Mouse (Mus musculus) intestine, embryonic 14.5 days (tissue): Measurements from ENCODE around the gene Get4. TPM values are rescaled to one million over a fixed set of nuclear protein-coding genes. Genes with fewer than 3 reads are reported as not detected.

ENCODE experiments used
- ATAC-seq: fragments of 200-750 bp; cut with Nextera tagmentation; replicated peaks from 2 replicates; pipeline ENCODE4 v1.8.0; 2017; ENCODE audit warnings: low read depth, moderate number of reproducible peaks, moderate TSS enrichment, moderate library complexity; ENCODE audit not compliant: low FRiP score, low TSS enrichment
- DNase-seq: peaks from one replicate; pipeline ENCODE4 v3.0.0-alpha.2; 2018; ENCODE audit warnings: low spot score
- H3K27ac ChIP-seq: fragments of 300-500 bp; sonication (generic); 2 replicates; pipeline ENCODE4 v1.5.1; 2014; ENCODE audit warnings: low read depth, mild to moderate bottlenecking, control low read depth
- H3K27me3 ChIP-seq: fragments of 300-500 bp; sonication (generic); replicated peaks from 2 replicates; pipeline ENCODE4 v1.6.1; 2014; ENCODE audit warnings: low read length, control low read depth; ENCODE audit not compliant: control insufficient read depth, insufficient read depth
- H3K36me3 ChIP-seq: fragments of 300-500 bp; sonication (generic); 2 replicates; pipeline ENCODE4 v1.6.1; 2014; ENCODE audit warnings: low read length, control low read depth; ENCODE audit not compliant: control insufficient read depth, insufficient read depth
- H3K4me1 ChIP-seq: fragments of 300-500 bp; sonication (generic); replicated peaks from 2 replicates; pipeline ENCODE4 v1.6.1; 2014; ENCODE audit warnings: low read length, control low read depth, mixed read lengths; ENCODE audit not compliant: control insufficient read depth, insufficient read depth
- H3K4me2 ChIP-seq: fragments of 300-500 bp; sonication (generic); 2 replicates; pipeline ENCODE4 v1.6.1; 2014; ENCODE audit warnings: low read length
- H3K4me3 ChIP-seq: fragments of 300-500 bp; sonication (generic); 2 replicates; pipeline ENCODE4 v1.5.1; 2014; ENCODE audit warnings: low read depth, low read length, control low read depth, mixed read lengths
- H3K9ac ChIP-seq: fragments of 300-500 bp; sonication (generic); 2 replicates; pipeline ENCODE4 v1.6.1; 2014; ENCODE audit warnings: mild to moderate bottlenecking, low read length
- H3K9me3 ChIP-seq: fragments of 300-500 bp; sonication (generic); 2 replicates; pipeline ENCODE4 v1.6.1; 2016; ENCODE audit warnings: low read length, control low read depth; ENCODE audit not compliant: control insufficient read depth
- WGBS: fragments of 180-500 bp; shearing (Covaris S2); extraction: QIAGEN DNeasy Blood & Tissue Kit; methylation state at CpG from one replicate; pipeline ENCODE4 v1.1.7; 2014; 5-methylcytosine and 5-hydroxymethylcytosine counted together
- polyA plus RNA-seq: library from polyadenylated mRNA; unstranded; fragments of >200 nt; fragmentation: Nextera tagmentation; extraction: Ambion mirVana; gene quantifications from 2 replicates; pipeline ENCODE4 v1.2.1, GENCODE M21; 2014

Gene Get4
- 152 and 161 TPM in 2 replicates for polyA plus RNA-seq

- no peaks in the 10 kb centered on the region for H3K27me3 ChIP-seq
- peak within 1 kb of the TSS; percentile 97 for H3K4me2 ChIP-seq
- H3K9ac ChIP-seq: peak within 1 kb of the TSS; percentile 87
- H3K27ac ChIP-seq: peak within 1 kb of the TSS; percentile 89
- H3K4me1 ChIP-seq: peaks cover 26% of the 10 kb centered on the region
- ATAC-seq (peak; percentile 94), DNase-seq (peak; percentile 98)
- WGBS: under 1% methylated on average over 79 of the region's 90 CpGs
- H3K9me3 ChIP-seq: no peaks in the 10 kb centered on the region
- H3K36me3 ChIP-seq: peaks cover 42% of the 10 kb centered on the region
- H3K4me3 ChIP-seq: peak within 1 kb of the TSS; percentile 84
Observed at GRCm38 (mm10) chr5:139252081-139252909, at the start of gene Get4. Gene Get4, plus strand, starts transcription at chr5:139252324.

- Histone ChIP-seq H3K9me3 (no peaks in the 10 kb centered on the region), H3K9ac (no peak overlapping the region), H3K4me1 (peaks cover 20% of the 10 kb centered on the region), H3K4me2 (no peak overlapping the region), H3K4me3 (no peak overlapping the region), H3K27me3 (no peaks in the 10 kb centered on the region), H3K36me3 (0 out of 2 replicates have a peak, but pooled peaks cover 9% of the 10 kb centered on the region), H3K27ac (no peak overlapping the region)
- DNase-seq (no peak), ATAC-seq (no peak)
- WGBS: 85% methylated on average over 5 of the region's 5 CpGs
Observed at GRCm38 (mm10) chr5:139203312-139203711, 48.8 kb upstream of the Get4 start.

- ATAC-seq (no peak), DNase-seq (no peak)
- Histone ChIP-seq H3K9me3 (no peaks in the 10 kb centered on the region), H3K4me2 (no peak overlapping the region), H3K27me3 (no peaks in the 10 kb centered on the region), H3K36me3 (0 out of 2 replicates have a peak, but pooled peaks cover 19% of the 10 kb centered on the region), H3K4me3 (no peak overlapping the region), H3K4me1 (peaks cover 13% of the 10 kb centered on the region), H3K9ac (no peak overlapping the region), H3K27ac (no peak overlapping the region)
- WGBS: 63% methylated on average over 4 of the region's 4 CpGs
Observed at GRCm38 (mm10) chr5:139206081-139206480, 46.0 kb upstream of the Get4 start.

- no peak for ATAC-seq
- H3K4me2 ChIP-seq: no peak overlapping the region
- 0 out of 2 replicates have a peak, but pooled peaks cover 19% of the 10 kb centered on the region for H3K36me3 ChIP-seq
Observed at GRCm38 (mm10) chr5:139206525-139206924, 45.6 kb upstream of the Get4 start.

GRCm38 (mm10) chr5:139208183-139208582, 43.9 kb upstream of the Get4 start:
- Histone ChIP-seq H3K27me3 (no peaks in the 10 kb centered on the region), H3K4me3 (no peak overlapping the region)

More at GRCm38 (mm10) chr5:139206525-139206924, 45.6 kb upstream of the Get4 start:
- Histone ChIP-seq H3K4me3 (no peak overlapping the region), H3K9ac (no peak overlapping the region), H3K27me3 (no peaks in the 10 kb centered on the region), H3K27ac (no peak overlapping the region), H3K9me3 (no peaks in the 10 kb centered on the region), H3K4me1 (peaks cover 9% of the 10 kb centered on the region)
- no peak for DNase-seq
- WGBS: 65% methylated on average over 7 of the region's 7 CpGs

GRCm38 (mm10) chr5:139208871-139209684, 43.0 kb upstream of the Get4 start:
- no peak for ATAC-seq
- Histone ChIP-seq H3K27ac (no peak overlapping the region), H3K4me2 (no peak overlapping the region), H3K27me3 (no peaks in the 10 kb centered on the region), H3K4me3 (no peak overlapping the region), H3K9me3 (no peaks in the 10 kb centered on the region), H3K4me1 (0 out of 2 replicates have a peak, but pooled peaks cover 2% of the 10 kb centered on the region), H3K9ac (no peak overlapping the region), H3K36me3 (0 out of 2 replicates have a peak, but pooled peaks cover 15% of the 10 kb centered on the region)
- 89% methylated on average over 10 of the region's 10 CpGs for WGBS
- no peak for DNase-seq

More at GRCm38 (mm10) chr5:139208183-139208582, 43.9 kb upstream of the Get4 start:
- Histone ChIP-seq H3K9me3 (no peaks in the 10 kb centered on the region), H3K4me1 (0 out of 2 replicates have a peak, but pooled peaks cover 2% of the 10 kb centered on the region), H3K9ac (no peak overlapping the region), H3K4me2 (no peak overlapping the region), H3K27ac (no peak overlapping the region), H3K36me3 (0 out of 2 replicates have a peak, but pooled peaks cover 19% of the 10 kb centered on the region)
- DNase-seq (no peak), ATAC-seq (no peak)

- Histone ChIP-seq H3K27me3 (no peaks in the 10 kb centered on the region), H3K36me3 (0 out of 2 replicates have a peak, but pooled peaks cover 15% of the 10 kb centered on the region), H3K9me3 (no peaks in the 10 kb centered on the region), H3K4me2 (no peak overlapping the region), H3K4me1 (0 out of 2 replicates have a peak, but pooled peaks cover 2% of the 10 kb centered on the region), H3K27ac (no peak overlapping the region), H3K9ac (no peak overlapping the region), H3K4me3 (no peak overlapping the region)
- WGBS: 84% methylated on average over 7 of the region's 7 CpGs
- DNase-seq: no peak
- ATAC-seq: no peak
Observed at GRCm38 (mm10) chr5:139209685-139210026, 42.5 kb upstream of the Get4 start.

GRCm38 (mm10) chr5:139211737-139212385, 40.3 kb upstream of the Get4 start:
- ATAC-seq (no peak), DNase-seq (no peak)
- Histone ChIP-seq H3K4me3 (no peak overlapping the region), H3K9ac (no peak overlapping the region), H3K9me3 (no peaks in the 10 kb centered on the region), H3K27me3 (no peaks in the 10 kb centered on the region), H3K4me2 (no peak overlapping the region), H3K36me3 (peaks cover 29% of the 10 kb centered on the region), H3K27ac (no peak overlapping the region), H3K4me1 (0 out of 2 replicates have a peak, but pooled peaks cover 2% of the 10 kb centered on the region)
- 79% methylated on average over 11 of the region's 11 CpGs for WGBS
